Mouse (Mus musculus) splenic B cell, adult 2 months (primary cell): ENCODE measurements around the gene Mbnl2.

Experiments used
- DNase-seq: peaks from one replicate; pipeline ENCODE4 v3.0.0-alpha.2; 2011; ENCODE audit warnings: low read depth, low spot score
- H3K27me3 ChIP-seq: 2 replicates; pipeline ENCODE4 v1.6.1; 2012; ENCODE audit warnings: mild to moderate bottlenecking, low read length, moderate library complexity, mixed read lengths; ENCODE audit not compliant: control insufficient read depth, poor library complexity, insufficient read depth, severe bottlenecking
- H3K36me3 ChIP-seq: 2 replicates; pipeline ENCODE4 v1.6.1; 2012; ENCODE audit warnings: mild to moderate bottlenecking, low read length, moderate library complexity, mixed read lengths; ENCODE audit not compliant: control insufficient read depth, poor library complexity, insufficient read depth, severe bottlenecking

Mbnl2 gene

DNA sequence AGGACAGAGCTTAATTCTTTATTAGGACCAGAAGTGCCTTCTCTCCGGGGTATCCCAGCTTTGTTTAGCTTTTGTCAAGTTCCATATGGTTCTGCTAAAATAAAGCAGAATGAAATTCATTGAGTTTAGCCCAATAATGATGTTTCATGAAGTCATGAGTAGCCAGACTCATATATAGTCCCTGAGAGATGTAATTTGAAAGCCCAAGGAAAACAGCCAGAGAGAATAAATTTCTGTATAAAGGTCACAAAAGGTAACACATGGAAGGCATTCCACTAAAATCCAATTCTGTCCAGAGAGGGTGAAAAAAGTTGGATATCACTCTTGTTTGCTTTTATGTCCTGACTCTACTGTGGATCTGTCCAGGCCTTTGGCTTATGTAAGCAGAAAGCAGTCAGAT is 159.4 kb downstream of the Mbnl2 start:
- DNase-seq: no peak
- Histone ChIP-seq H3K27me3 (no peaks in the 10 kb centered on the region; the same call in 1 of the 2 replicates), H3K36me3 (no peaks in the 10 kb centered on the region)

DNA sequence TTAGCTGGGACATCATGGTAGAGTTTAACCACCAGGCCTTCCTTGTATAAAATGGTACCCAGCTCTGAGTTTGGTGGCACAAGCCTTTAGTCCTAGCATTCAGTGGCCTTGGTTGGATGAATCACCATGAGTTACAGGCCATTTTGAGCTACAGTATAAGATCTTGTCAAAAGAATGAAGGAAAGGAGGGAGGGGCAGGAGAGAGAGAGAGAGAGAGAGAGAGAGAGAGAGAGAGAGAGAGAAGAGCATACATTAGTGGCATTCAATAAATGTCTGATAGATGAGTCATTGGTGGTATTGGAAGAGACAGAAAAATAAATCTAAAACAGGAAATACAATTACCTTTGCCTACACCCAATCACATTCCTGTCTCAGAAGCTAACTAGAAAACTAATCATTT is 165.2 kb downstream of the Mbnl2 start:
- DNase-seq: no peak
- Histone ChIP-seq H3K36me3 (no peaks in the 10 kb centered on the region), H3K27me3 (no peaks in the 10 kb centered on the region; the same call in 1 of the 2 replicates)

DNA sequence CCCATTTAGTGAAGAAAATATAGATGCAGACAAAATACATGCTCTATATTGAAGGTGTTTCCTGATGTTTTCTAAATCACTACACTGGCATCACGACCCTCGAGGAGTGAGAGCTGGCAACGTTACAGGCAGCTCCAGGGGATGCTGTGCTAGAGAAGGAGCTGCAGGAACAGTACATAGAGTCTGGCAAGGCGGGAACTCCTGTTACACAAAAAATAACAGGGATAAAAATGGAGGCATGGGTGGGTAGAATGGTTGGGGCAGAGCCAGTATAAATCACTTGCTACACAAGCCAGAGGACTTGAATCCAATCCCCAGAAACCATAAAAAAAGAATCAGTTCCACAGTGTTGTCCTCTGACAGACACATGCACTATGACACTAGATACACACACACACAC is 165.8 kb downstream of the Mbnl2 start:
- Histone ChIP-seq H3K27me3 (no peaks in the 10 kb centered on the region; the same call in 1 of the 2 replicates), H3K36me3 (no peaks in the 10 kb centered on the region)
- DNase-seq: no peak

DNA sequence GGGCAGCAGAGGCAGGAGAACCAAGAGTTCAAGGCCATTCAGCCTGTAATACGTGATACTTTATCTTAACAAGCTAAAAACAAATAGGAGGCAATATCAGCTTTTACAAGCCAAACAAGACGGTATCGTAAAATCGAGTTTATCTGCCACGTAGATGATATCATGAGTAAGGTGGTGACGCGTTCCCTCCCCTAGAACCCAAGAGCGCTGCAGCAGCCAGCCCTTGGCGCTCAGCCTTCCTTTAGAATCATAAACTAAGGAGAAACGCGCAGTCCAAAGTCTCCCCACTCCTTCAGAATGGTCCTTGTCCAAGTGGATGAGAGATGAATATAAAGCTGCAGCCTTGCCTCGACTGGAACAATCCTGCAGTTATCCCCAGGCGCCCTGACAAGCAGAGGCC is 166.4 kb downstream of the Mbnl2 start:
- no peak for DNase-seq
- Histone ChIP-seq H3K27me3 (no peaks in the 10 kb centered on the region; the same call in 1 of the 2 replicates), H3K36me3 (no peaks in the 10 kb centered on the region)

DNA sequence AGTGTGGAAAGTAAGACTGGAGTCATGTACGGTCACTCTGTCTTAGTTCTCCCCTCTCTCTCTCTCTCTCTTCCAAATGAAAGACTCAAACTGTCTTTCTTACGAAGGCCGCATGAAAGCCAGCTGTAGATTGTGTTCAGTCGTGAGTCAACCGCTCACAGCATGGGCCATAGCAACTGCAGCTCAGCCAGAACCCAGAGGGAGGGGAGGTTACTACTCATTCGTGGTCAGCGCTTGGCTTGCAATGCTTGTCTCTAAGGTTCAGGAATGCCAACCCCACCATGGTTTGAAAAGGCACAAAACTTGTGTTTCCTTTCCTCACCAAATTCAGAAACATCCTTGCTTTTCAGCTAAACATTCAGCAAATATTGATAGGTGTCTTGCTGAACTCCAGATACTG is 178.8 kb downstream of the Mbnl2 start:
- Histone ChIP-seq H3K36me3 (no peaks in the 10 kb centered on the region), H3K27me3 (no peaks in the 10 kb centered on the region)
- no peak for DNase-seq

DNA sequence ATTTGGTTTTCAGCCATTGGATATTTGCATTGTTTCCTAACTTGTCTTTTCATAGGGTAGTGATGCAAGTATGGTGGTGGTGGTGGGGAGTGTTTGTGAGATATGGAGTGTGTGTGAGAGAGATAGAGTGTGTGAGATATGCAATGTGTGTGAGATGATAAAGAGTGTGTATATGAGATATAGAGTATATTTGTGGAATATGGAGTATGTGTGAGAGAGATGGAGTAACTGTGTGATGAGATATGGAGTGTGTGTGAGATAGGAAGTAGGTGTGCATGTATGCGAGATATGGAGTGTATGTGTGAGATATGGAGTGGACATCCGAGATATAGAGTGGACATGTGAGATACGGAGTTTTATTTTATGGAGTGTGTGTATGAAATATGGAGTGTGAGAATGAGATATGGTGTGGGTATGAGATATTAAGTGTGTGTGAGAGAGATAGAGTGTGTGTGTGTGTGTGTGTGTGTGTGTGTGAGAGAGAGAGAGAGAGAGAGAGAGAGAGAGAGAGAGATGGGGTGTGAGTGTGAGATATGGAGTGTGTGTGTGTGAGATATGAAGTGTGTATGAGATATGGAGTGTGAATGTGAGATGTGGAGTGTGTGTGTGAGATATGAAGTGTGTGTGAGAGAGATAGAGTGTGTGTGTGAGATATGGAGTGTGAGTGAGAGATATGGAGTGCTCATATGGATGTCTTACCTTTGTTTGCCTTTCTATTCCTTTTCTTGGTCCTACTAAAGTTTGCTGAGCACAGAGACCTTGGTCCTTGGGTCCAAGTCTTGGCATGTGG is 188.7 kb downstream of the Mbnl2 start:
- no peaks in the 10 kb centered on the region for H3K36me3 ChIP-seq
- no peak for DNase-seq
- no peaks in the 10 kb centered on the region for H3K27me3 ChIP-seq

DNA sequence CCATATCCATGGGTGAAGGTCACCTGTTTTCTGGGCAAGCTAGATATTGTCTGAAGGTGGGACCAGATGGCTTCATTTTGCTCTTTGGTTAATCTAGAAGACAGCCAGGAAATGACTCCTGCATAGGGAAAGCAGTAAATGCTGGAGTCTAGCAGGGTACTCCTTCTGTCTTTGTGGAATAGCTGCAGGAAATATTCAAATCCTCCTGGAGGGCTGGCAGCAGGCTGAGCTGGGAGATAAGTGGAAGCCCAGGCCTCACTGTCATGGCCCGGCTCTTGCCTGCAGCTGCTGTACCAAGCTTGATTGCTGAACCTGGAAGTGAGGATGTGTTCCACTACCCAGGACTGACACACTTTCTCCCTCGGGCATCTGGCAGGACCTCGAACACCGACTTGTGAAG is 191.3 kb downstream of the Mbnl2 start:
- Histone ChIP-seq H3K27me3 (no peaks in the 10 kb centered on the region), H3K36me3 (no peaks in the 10 kb centered on the region)
- DNase-seq: no peak

DNA sequence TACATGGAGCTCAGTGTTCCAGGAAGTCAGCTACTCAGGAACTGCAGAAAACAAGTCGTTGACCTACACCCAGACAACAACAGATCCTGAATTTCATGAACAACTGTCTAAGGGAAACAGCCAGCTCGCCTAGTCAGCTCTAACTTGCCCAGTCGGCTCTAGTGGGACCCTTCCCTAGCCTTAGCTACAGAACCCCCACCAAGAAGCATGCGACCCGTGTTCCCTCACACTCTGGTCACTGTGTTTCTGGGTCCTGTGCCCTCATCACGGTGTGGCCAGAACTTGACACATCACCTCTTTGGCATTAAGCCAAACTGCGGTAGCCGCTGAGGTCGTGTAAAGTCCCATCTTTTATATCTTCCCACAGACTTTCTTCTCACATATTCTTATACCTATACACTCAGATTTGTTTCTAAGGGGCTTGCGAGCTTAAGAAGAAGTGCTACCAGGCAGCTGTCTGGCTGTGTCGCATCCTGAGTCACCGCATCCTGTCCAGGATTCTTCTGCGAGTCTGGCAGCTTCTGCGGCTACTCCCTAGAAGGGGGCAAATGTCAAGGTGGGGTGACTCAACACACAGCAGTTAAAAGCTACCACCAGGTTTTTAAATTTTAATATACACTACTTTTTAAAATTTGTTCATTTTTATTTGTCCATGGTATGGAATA is 193.8 kb downstream of the Mbnl2 start:
- no peak for DNase-seq
- H3K27me3 ChIP-seq: no peaks in the 10 kb centered on the region
- no peaks in the 10 kb centered on the region for H3K36me3 ChIP-seq

DNA sequence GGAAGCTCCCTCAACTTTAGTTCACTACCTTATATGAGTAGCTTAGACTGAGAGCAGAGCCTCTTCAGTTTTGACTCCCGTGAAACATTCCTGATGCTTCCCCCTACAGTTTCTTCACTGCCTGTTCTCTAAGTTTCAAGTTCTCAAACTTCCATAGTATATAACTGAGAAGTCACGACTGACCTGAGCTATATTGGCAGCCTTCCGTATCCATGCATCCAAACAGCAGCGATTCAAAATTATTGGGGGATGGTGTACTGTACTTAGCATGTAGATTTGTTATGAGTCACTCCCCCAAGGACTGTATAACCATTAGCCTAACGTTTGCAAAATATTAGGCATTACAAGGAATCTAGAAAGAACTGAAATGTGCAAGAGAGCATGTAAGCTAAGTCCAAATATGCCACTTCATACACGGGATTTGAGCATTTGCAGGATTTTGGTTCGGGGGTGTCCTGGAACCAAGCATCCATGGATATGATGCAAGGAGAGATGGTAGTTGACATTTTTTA is 200.8 kb downstream of the Mbnl2 start:
- no peaks in the 10 kb centered on the region for H3K36me3 ChIP-seq
- DNase-seq: no peak
- no peaks in the 10 kb centered on the region for H3K27me3 ChIP-seq

DNA sequence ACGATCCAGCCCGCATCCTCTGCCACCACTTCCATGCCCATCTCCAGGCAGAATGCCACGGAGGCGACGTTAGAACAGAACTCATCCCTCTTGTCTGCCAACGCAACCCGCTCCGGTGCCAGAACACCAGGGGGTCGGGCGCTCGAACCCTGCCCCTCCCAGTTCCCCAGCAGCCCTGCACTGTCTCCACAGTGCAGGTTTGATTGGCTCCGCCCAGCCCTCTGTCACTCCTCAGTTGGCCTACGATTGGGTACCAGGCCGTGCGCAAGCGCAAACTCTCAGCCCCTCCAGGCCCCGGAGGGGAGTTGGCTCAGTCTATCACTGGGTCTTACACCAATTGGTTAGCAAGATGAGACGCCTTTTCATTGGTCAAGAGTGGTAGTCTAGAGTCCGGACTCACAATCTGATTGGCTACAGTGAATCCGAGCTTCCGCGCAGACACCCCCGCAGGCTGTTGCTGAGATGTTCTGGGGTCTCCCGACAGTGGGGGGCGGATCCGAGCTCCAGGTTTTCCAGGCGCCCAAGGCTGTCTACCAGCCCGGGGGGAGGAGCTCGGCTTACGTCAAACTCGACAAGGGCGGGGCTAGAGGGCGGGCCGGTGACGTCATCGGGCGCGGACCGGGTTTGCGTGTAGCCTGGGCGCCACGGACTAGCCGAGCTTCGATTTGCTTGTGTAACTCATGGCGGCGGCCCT is 202.0 kb downstream of the Mbnl2 start:
- H3K27me3 ChIP-seq: no peaks in the 10 kb centered on the region
- DNase-seq: peak; percentile 98
- H3K36me3 ChIP-seq: no peaks in the 10 kb centered on the region

DNA sequence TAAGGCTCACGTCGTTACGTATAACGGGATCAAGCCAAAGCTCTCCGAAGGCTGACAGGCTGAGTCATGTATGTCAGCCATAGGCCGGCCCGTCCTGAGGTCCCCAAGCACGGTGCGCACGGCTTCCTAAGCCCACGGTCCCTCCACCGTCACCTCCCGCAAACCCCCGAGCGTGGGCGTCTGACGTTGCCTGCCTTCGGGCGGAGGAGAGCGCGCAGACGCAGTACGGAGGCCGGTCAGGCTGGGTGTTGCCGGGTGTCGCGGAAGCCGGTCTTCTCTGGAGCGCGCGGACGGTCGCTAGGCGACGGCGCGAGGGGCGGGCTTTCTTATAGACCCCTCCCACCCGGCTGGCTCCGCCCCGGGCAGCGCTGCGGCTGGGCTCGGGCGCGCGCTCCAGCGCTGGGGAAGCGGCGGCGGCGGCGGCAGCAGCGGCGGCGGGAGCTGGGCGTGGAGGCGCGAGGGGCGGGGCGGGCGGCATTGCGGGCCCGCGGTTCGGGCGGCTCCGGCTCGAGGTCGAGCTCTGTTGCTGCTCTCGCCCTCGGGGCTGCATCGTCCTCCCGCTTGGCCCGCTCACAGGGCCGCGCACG is 202.6 kb downstream of the Mbnl2 start, which contains the start of gene Rap2a:
TSS of gene Rap2a (plus strand) at position 463 of the 587 bp plus-strand sequence.
- Histone ChIP-seq H3K36me3 (no peaks in the 10 kb centered on the region), H3K27me3 (no peaks in the 10 kb centered on the region)
- peak; percentile 98 for DNase-seq

DNA sequence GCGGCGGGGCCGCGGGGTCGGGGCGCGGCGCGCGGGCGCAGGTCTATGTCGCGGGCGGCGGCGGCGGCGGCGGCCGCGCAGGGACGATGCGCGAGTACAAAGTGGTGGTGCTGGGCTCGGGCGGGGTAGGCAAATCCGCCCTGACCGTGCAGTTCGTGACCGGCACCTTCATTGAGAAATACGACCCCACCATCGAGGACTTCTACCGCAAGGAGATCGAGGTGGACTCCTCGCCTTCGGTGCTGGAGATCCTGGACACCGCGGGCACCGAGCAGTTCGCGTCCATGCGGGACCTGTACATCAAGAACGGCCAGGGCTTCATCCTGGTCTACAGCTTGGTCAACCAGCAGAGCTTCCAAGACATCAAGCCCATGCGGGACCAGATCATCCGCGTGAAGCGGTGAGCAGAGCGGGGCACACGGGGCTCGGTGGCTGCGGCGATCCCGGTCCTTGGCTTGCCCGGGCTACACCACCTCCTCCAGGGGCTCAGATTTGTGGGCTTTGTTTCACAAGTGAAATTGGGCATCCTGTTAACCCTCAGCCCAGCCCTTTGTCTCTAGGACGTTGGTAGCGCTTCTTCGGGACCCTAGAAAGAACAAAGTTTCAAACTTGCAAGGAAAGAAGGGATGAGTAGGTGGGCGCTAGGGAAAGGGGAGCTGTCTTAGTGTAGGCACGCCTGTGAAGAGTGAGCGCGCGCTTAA is 203.3 kb downstream of the Mbnl2 start:
- DNase-seq: peak; percentile 38

DNA sequence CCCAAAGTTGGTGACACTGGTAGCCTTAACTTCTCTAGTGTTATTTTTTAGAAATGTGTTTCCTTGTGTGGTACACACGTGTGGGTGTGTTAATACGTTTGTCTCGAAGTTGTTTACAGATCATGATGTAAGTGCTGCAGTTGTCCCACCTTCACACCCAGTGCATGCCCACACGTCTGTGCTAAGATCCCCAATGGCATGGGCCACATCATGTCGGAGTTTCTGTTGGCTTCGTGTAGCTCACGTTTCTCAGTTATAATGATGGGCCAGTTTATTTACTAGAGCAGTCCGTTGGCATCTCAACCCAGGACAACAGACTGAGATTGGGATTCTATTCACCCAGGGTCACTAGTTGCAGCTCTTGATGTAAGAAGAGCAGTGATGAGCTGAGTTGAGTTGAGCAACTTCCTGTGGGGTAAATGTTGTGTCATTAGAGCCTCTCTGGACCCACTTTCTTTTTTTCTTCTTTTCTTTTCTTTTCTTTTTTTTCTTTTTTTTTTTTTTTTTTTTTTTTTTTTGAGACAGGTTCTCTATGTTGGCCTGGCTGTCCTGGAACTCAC is 205.0 kb downstream of the Mbnl2 start:
- no peaks in the 10 kb centered on the region for H3K27me3 ChIP-seq
- H3K36me3 ChIP-seq: no peaks in the 10 kb centered on the region
- no peak for DNase-seq

More for the DNA sequence above, 203.3 kb downstream of the Mbnl2 start:
- no peaks in the 10 kb centered on the region for H3K36me3 ChIP-seq
- H3K27me3 ChIP-seq: no peaks in the 10 kb centered on the region

DNA sequence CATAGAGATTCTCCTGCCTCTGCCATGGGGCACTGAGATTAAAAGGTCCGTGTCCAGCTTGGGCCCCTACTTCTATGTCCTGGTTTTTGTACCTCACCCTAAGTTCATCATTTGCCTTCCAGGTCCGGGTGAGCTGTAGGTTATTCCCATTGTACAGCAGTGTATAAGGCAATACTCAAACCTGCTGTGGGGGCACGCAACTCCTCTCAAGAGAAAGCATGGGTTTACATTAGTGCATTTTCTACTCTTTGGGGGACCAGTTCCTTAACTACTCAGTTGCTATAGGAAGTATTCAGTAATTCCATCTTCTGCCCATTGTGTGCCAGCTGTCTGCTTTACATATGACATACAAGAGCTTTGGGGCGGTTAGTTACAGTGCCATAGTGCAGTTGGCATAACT is 205.5 kb downstream of the Mbnl2 start:
- no peak for DNase-seq
- Histone ChIP-seq H3K27me3 (no peaks in the 10 kb centered on the region), H3K36me3 (no peaks in the 10 kb centered on the region)
